Mouse (Mus musculus) neural tube, embryonic 12.5 days (tissue): ENCODE measurements around the gene Tnni3k. TPM values are rescaled to one million over a fixed set of nuclear protein-coding genes. Genes with fewer than 3 reads are reported as not detected.

Source experiments
- ATAC-seq: fragments of 200-750 bp; cut with Nextera tagmentation; 2 replicates; pipeline ENCODE4 v1.8.0; 2017; ENCODE audit warnings: low read depth, mild to moderate bottlenecking, moderate TSS enrichment, moderate library complexity; ENCODE audit not compliant: low FRiP score
- H3K27ac ChIP-seq: fragments of 300-500 bp; sonication (generic); 2 replicates; pipeline ENCODE4 v1.5.1; 2016
- H3K27me3 ChIP-seq: fragments of 300-500 bp; sonication (generic); replicated peaks from 2 replicates; pipeline ENCODE4 v1.6.1; 2016; ENCODE audit warnings: mild to moderate bottlenecking
- H3K36me3 ChIP-seq: fragments of 300-500 bp; sonication (generic); 2 replicates; pipeline ENCODE4 v1.6.1; 2016; ENCODE audit warnings: mild to moderate bottlenecking
- H3K4me1 ChIP-seq: fragments of 300-500 bp; sonication (generic); 2 replicates; pipeline ENCODE4 v1.6.1; 2016
- H3K4me2 ChIP-seq: fragments of 300-500 bp; sonication (generic); replicated peaks from 2 replicates; pipeline ENCODE4 v1.6.1; 2016; ENCODE audit warnings: mild to moderate bottlenecking
- H3K4me3 ChIP-seq: fragments of 300-500 bp; sonication (generic); 2 replicates; pipeline ENCODE4 v1.5.1; 2016
- H3K9ac ChIP-seq: fragments of 300-500 bp; sonication (generic); 2 replicates; pipeline ENCODE4 v1.6.1; 2016; ENCODE audit warnings: mild to moderate bottlenecking
- H3K9me3 ChIP-seq: fragments of 300-500 bp; sonication (generic); 2 replicates; pipeline ENCODE4 v1.6.1; 2016; ENCODE audit warnings: mild to moderate bottlenecking
- WGBS: fragments of 180-500 bp; shearing (Covaris S2); methylation state at CpG from one replicate; pipeline ENCODE4 v1.1.7; 2016; 5-methylcytosine and 5-hydroxymethylcytosine counted together
- polyA plus RNA-seq: library from polyadenylated mRNA; unstranded; fragments of >200 nt; fragmentation: Nextera tagmentation; extraction: Ambion mirVana; gene quantifications from 2 replicates; pipeline ENCODE4 v1.2.1, GENCODE M21; 2016

Gene Tnni3k
- polyA plus RNA-seq, 1 experiment from 2014 or later, result not detected

GRCm38 (mm10) chr3:154816231-154816630 is 239.0 kb downstream of the Tnni3k start:
- ATAC-seq, result no peak
- H3K27ac ChIP-seq, result no peak overlapping the region
- H3K4me2 ChIP-seq, result no peak overlapping the region

GRCm38 (mm10) chr3:154815606-154816005 is 239.6 kb downstream of the Tnni3k start:
- Histone ChIP-seq H3K9ac (no peak overlapping the region), H3K9me3 (no peaks in the 10 kb centered on the region), H3K36me3 (no peaks in the 10 kb centered on the region), H3K27me3 (no peaks in the 10 kb centered on the region), H3K4me3 (no peak overlapping the region), H3K4me2 (no peak overlapping the region), H3K27ac (no peak overlapping the region), H3K4me1 (peaks cover 5% of the 10 kb centered on the region)
- WGBS, result 28% methylated on average over 2 of the region's 2 CpGs
- no peak for ATAC-seq

More at GRCm38 (mm10) chr3:154816231-154816630, 239.0 kb downstream of the Tnni3k start:
- Histone ChIP-seq H3K27me3 (no peaks in the 10 kb centered on the region), H3K9me3 (no peaks in the 10 kb centered on the region), H3K36me3 (no peaks in the 10 kb centered on the region), H3K9ac (no peak overlapping the region), H3K4me1 (peaks cover 5% of the 10 kb centered on the region), H3K4me3 (no peak overlapping the region)
- WGBS, result 76% methylated on average over 3 of the region's 3 CpGs

- no peak overlapping the region for H3K4me3 ChIP-seq
- H3K27me3 ChIP-seq, result no peaks in the 10 kb centered on the region
- no peak overlapping the region for H3K27ac ChIP-seq
- no peaks in the 10 kb centered on the region for H3K36me3 ChIP-seq
- peaks cover 5% of the 10 kb centered on the region for H3K4me1 ChIP-seq
- H3K4me2 ChIP-seq, result no peak overlapping the region
- no peak overlapping the region for H3K9ac ChIP-seq
- no peaks in the 10 kb centered on the region for H3K9me3 ChIP-seq
- ATAC-seq, result no peak
- WGBS, result 60% methylated on average over 1 of the region's 1 CpGs
These were observed 242.3 kb downstream of the Tnni3k start for GRCm38 (mm10) chr3:154812893-154813292.

GRCm38 (mm10) chr3:154811833-154812232 is 243.4 kb downstream of the Tnni3k start:
- Histone ChIP-seq H3K9me3 (no peaks in the 10 kb centered on the region), H3K4me2 (no peak overlapping the region), H3K27me3 (no peaks in the 10 kb centered on the region), H3K36me3 (no peaks in the 10 kb centered on the region), H3K4me1 (no peaks in the 10 kb centered on the region), H3K27ac (no peak overlapping the region), H3K4me3 (no peak overlapping the region), H3K9ac (no peak overlapping the region)
- 75% methylated on average over 9 of the region's 9 CpGs for WGBS
- no peak for ATAC-seq

GRCm38 (mm10) chr3:154811281-154811680 is 243.9 kb downstream of the Tnni3k start:
- WGBS, result 39% methylated on average over 9 of the region's 9 CpGs
- no peaks in the 10 kb centered on the region for H3K36me3 ChIP-seq
- H3K27me3 ChIP-seq, result no peaks in the 10 kb centered on the region
- no peak overlapping the region for H3K27ac ChIP-seq
- no peak overlapping the region for H3K4me2 ChIP-seq
- H3K4me3 ChIP-seq, result no peak overlapping the region
- no peaks in the 10 kb centered on the region for H3K9me3 ChIP-seq
- ATAC-seq, result no peak
- H3K4me1 ChIP-seq, result no peaks in the 10 kb centered on the region; the same call in 1 of the 2 replicates
- no peak overlapping the region for H3K9ac ChIP-seq

GRCm38 (mm10) chr3:154810273-154810870 is 244.8 kb downstream of the Tnni3k start:
- Histone ChIP-seq H3K4me2 (no peak overlapping the region), H3K4me3 (no peak overlapping the region), H3K9me3 (no peaks in the 10 kb centered on the region), H3K27me3 (no peaks in the 10 kb centered on the region), H3K4me1 (no peaks in the 10 kb centered on the region; the same call in 1 of the 2 replicates), H3K27ac (no peak overlapping the region), H3K36me3 (no peaks in the 10 kb centered on the region), H3K9ac (no peak overlapping the region)
- no peak for ATAC-seq
- WGBS, result 67% methylated on average over 7 of the region's 7 CpGs

GRCm38 (mm10) chr3:154806626-154807025 is 248.6 kb downstream of the Tnni3k start:
- H3K9me3 ChIP-seq, result no peaks in the 10 kb centered on the region

GRCm38 (mm10) chr3:154800888-154801429 is 254.2 kb downstream of the Tnni3k start:
- Histone ChIP-seq H3K9me3 (no peaks in the 10 kb centered on the region), H3K4me2 (no peak overlapping the region), H3K9ac (no peak overlapping the region), H3K4me3 (no peak overlapping the region), H3K4me1 (peaks cover 7% of the 10 kb centered on the region; the same call in 1 of the 2 replicates), H3K27me3 (no peaks in the 10 kb centered on the region), H3K36me3 (no peaks in the 10 kb centered on the region), H3K27ac (no peak overlapping the region)
- 46% methylated on average over 8 of the region's 8 CpGs for WGBS
- ATAC-seq, result 0 out of 2 replicates have a peak, but pooled peaks have one; percentile 23

More at GRCm38 (mm10) chr3:154806626-154807025, 248.6 kb downstream of the Tnni3k start:
- no peak overlapping the region for H3K4me3 ChIP-seq
- H3K4me1 ChIP-seq, result no peaks in the 10 kb centered on the region; the same call in 1 of the 2 replicates
- WGBS, result 37% methylated on average over 7 of the region's 7 CpGs
- H3K36me3 ChIP-seq, result no peaks in the 10 kb centered on the region
- H3K27ac ChIP-seq, result no peak overlapping the region
- H3K27me3 ChIP-seq, result no peaks in the 10 kb centered on the region
- H3K9ac ChIP-seq, result no peak overlapping the region
- H3K4me2 ChIP-seq, result no peak overlapping the region
- ATAC-seq, result peak; percentile 50

- no peak for ATAC-seq
- H3K9ac ChIP-seq, result no peak overlapping the region
- no peak overlapping the region for H3K4me3 ChIP-seq
- H3K4me2 ChIP-seq, result no peak overlapping the region
- peaks cover 7% of the 10 kb centered on the region; the same call in 1 of the 2 replicates for H3K4me1 ChIP-seq
- no peak overlapping the region for H3K27ac ChIP-seq
- 44% methylated on average over 8 of the region's 8 CpGs for WGBS
- H3K27me3 ChIP-seq, result no peaks in the 10 kb centered on the region
- no peaks in the 10 kb centered on the region for H3K9me3 ChIP-seq
- H3K36me3 ChIP-seq, result no peaks in the 10 kb centered on the region
These were observed 254.8 kb downstream of the Tnni3k start for GRCm38 (mm10) chr3:154800454-154800853.

- H3K4me1 ChIP-seq, result peaks cover 7% of the 10 kb centered on the region; the same call in 1 of the 2 replicates
- H3K9ac ChIP-seq, result no peak overlapping the region
- no peak overlapping the region for H3K4me2 ChIP-seq
- H3K36me3 ChIP-seq, result no peaks in the 10 kb centered on the region
- WGBS, result 79% methylated on average over 4 of the region's 4 CpGs
- H3K9me3 ChIP-seq, result no peaks in the 10 kb centered on the region
- no peak overlapping the region for H3K4me3 ChIP-seq
- H3K27ac ChIP-seq, result no peak overlapping the region
- no peak for ATAC-seq
- H3K27me3 ChIP-seq, result no peaks in the 10 kb centered on the region
These were observed 256.4 kb downstream of the Tnni3k start for GRCm38 (mm10) chr3:154798806-154799205.

- ATAC-seq, result no peak
These were observed 261.6 kb downstream of the Tnni3k start for GRCm38 (mm10) chr3:154793571-154793970.

GRCm38 (mm10) chr3:154787611-154788010 is 267.6 kb downstream of the Tnni3k start:
- no peaks in the 10 kb centered on the region for H3K27me3 ChIP-seq
- ATAC-seq, result no peak
- H3K36me3 ChIP-seq, result no peaks in the 10 kb centered on the region
- H3K9me3 ChIP-seq, result no peaks in the 10 kb centered on the region
- WGBS, result 84% methylated on average over 3 of the region's 3 CpGs
- no peak overlapping the region for H3K9ac ChIP-seq
- no peak overlapping the region for H3K4me3 ChIP-seq
- no peak overlapping the region for H3K4me2 ChIP-seq
- no peak overlapping the region for H3K27ac ChIP-seq
- no peaks in the 10 kb centered on the region for H3K4me1 ChIP-seq

More at GRCm38 (mm10) chr3:154793571-154793970, 261.6 kb downstream of the Tnni3k start:
- H3K4me3 ChIP-seq, result no peak overlapping the region
- H3K9me3 ChIP-seq, result no peaks in the 10 kb centered on the region
- no peaks in the 10 kb centered on the region for H3K36me3 ChIP-seq
- H3K27me3 ChIP-seq, result no peaks in the 10 kb centered on the region
- H3K4me2 ChIP-seq, result no peak overlapping the region
- H3K9ac ChIP-seq, result no peak overlapping the region
- no peaks in the 10 kb centered on the region for H3K4me1 ChIP-seq
- no peak overlapping the region for H3K27ac ChIP-seq
- WGBS, result 84% methylated on average over 4 of the region's 4 CpGs

GRCm38 (mm10) chr3:154786354-154786753 is 268.9 kb downstream of the Tnni3k start:
- Histone ChIP-seq H3K4me2 (no peak overlapping the region), H3K4me1 (no peaks in the 10 kb centered on the region), H3K36me3 (no peaks in the 10 kb centered on the region), H3K27me3 (no peaks in the 10 kb centered on the region), H3K27ac (no peak overlapping the region), H3K9me3 (no peaks in the 10 kb centered on the region), H3K9ac (no peak overlapping the region), H3K4me3 (no peak overlapping the region)
- WGBS, result 93% methylated on average over 9 of the region's 9 CpGs
- ATAC-seq, result no peak
